Mouse (Mus musculus) testis, adult 2 months (tissue): ENCODE results near the gene Ccdc159. TPM values are rescaled to one million over a fixed set of nuclear protein-coding genes. Genes with fewer than 3 reads are reported as not detected.

ENCODE experiments used
- H3K27ac ChIP-seq: fragments of 200-500 bp; 2 replicates; pipeline ENCODE4 v1.5.1; 2012; ENCODE audit warnings: low read depth, low read length; ENCODE audit not compliant: control insufficient read depth, insufficient read depth
- H3K27me3 ChIP-seq: fragments of 200-500 bp; 2 replicates; pipeline ENCODE4 v1.6.1; 2012; ENCODE audit warnings: mild to moderate bottlenecking, low read length, moderate library complexity; ENCODE audit not compliant: control insufficient read depth, insufficient read depth
- H3K36me3 ChIP-seq: fragments of 200-500 bp; 2 replicates; pipeline ENCODE4 v1.6.1; 2012; ENCODE audit warnings: mild to moderate bottlenecking, low read length; ENCODE audit not compliant: control insufficient read depth, insufficient read depth
- H3K4me1 ChIP-seq: fragments of 200-500 bp; 2 replicates; pipeline ENCODE4 v1.6.1; 2012; ENCODE audit warnings: low read length; ENCODE audit not compliant: control insufficient read depth, insufficient read depth
- H3K4me3 ChIP-seq: fragments of 200-500 bp; 2 replicates; pipeline ENCODE4 v1.5.1; 2012; ENCODE audit warnings: low read depth, mild to moderate bottlenecking, low read length, moderate library complexity, mixed read lengths; ENCODE audit not compliant: control insufficient read depth
- CTCF ChIP-seq: fragments of 200-500 bp; IDR thresholded peaks from 2 replicates; pipeline ENCODE4 v1.5.1; 2012; ENCODE audit warnings: low read depth, mild to moderate bottlenecking, inconsistent platforms, low read length, moderate library complexity; ENCODE audit not compliant: control insufficient read depth, insufficient read depth, insufficient replicate concordance
- POLR2A ChIP-seq: fragments of 200-500 bp; IDR thresholded peaks from 2 replicates; pipeline ENCODE4 v1.6.1; 2012; ENCODE audit warnings: low read depth, mild to moderate bottlenecking, inconsistent platforms, low read length, moderate library complexity; ENCODE audit not compliant: control insufficient read depth
- polyA plus RNA-seq: library from polyadenylated mRNA; depleted of rRNA; stranded (reverse); fragments of >200 nt; gene quantifications from 2 replicates; pipeline ENCODE4 v1.2.3, GENCODE M21; 2012

The Ccdc159 gene
- polyA plus RNA-seq, 1 experiment: 72.0 TPM

DNA sequence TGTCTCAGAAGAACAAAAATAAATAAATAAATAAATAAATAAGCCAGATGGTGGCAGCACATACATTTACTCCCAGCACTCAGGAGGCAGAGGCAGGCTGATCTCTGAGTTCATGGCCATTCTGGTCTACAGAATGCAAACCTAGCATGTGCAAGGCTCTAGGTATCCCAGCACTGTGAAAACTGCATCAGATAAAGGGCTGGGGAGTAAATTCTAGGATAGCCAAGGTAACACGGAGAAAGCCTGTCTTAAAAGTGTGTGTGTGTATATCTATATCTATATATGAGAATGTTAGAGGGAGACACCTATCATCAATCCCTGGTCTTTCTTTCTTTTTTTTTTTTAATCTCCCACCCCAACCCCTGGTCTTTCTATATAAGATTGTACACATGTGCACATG, 1.8 kb upstream of the Ccdc159 start:
- Histone ChIP-seq H3K36me3 (no peaks in the 10 kb centered on the region), H3K4me3 (no peak overlapping the region), H3K27me3 (no peaks in the 10 kb centered on the region), H3K27ac (no peak overlapping the region), H3K4me1 (peaks cover 9% of the 10 kb centered on the region)
- TF ChIP-seq POLR2A (no peak), CTCF (no peak)

DNA sequence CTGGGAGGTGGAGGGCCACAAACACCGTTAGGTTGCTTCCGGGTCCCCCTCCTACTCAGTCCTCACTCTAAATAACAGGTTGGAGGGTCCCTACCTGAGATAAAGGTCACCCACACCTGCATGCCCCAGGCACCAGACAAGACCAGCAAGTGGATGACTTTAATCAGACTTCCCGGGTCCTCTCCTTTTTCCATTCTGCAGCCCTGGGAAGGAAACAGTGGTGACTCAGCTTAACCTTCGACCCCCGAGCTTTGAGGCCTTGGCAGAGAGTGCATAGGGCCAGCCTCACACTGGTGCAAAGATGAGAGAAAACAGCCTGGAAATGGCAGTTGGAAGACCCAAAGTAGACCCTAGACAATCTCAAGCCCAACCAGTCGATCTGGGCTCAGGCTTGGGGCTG, 1.1 kb upstream of the Ccdc159 start:
- H3K36me3 ChIP-seq: no peaks in the 10 kb centered on the region
- H3K27ac ChIP-seq: 0 out of 2 replicates have a peak overlapping the region, but pooled peaks have one; percentile 18
- H3K27me3 ChIP-seq: no peaks in the 10 kb centered on the region
- TF ChIP-seq POLR2A: no peak
- no peak for TF ChIP-seq CTCF
- peaks cover 9% of the 10 kb centered on the region for H3K4me1 ChIP-seq
- peak overlapping the region; percentile 94 for H3K4me3 ChIP-seq

DNA sequence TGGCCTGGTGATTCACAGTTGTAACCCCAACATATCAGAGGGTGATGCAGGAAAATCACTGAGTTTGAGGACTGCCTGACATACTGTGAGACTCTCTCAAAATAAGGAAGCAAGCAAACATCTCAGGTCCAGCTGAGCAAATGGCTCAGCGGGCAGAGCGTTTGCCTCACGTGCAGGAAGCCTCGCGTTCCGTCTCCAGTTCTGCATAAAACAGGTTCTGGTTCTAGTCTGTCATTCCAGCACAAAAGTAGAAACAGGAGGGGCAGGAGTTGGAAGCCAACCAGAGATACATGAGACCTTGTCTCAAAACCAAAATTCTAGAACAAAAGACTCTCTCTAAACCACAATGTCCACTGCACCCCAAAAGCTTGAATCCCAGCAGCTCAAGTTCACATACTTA, 487 bp upstream of the Ccdc159 start:
- peak overlapping the region; percentile 94 for H3K4me3 ChIP-seq
- peaks cover 9% of the 10 kb centered on the region for H3K4me1 ChIP-seq
- no peaks in the 10 kb centered on the region for H3K36me3 ChIP-seq
- TF ChIP-seq CTCF: no peak
- no peaks in the 10 kb centered on the region for H3K27me3 ChIP-seq
- peak overlapping the region; percentile 83 for H3K27ac ChIP-seq

DNA sequence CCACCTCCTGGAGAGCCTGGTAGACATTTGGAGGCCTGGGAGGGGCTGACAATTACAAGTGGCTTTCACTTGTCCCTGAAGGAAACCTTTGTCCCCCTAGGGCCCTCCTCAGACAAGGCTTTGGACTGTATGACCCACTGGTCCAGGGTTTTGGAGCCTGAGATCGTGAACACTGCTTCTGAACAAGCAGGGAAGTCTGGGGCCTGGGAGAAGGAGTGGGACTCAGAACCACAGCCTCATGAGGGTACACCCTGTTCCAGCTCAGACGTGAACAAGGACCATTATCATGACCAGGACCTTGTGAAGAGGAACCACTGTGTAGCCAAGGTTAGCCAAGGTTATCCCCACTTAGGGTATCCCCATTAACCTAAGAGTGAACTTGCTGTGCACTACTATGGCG, 1.9 kb downstream of the Ccdc159 start:
- peaks cover 22% of the 10 kb centered on the region for H3K4me1 ChIP-seq
- peak overlapping the region; percentile 94 for H3K4me3 ChIP-seq
- no peak for TF ChIP-seq POLR2A
- TF ChIP-seq CTCF: no peak
- no peak overlapping the region for H3K27ac ChIP-seq
- no peaks in the 10 kb centered on the region for H3K36me3 ChIP-seq
- H3K27me3 ChIP-seq: no peaks in the 10 kb centered on the region

DNA sequence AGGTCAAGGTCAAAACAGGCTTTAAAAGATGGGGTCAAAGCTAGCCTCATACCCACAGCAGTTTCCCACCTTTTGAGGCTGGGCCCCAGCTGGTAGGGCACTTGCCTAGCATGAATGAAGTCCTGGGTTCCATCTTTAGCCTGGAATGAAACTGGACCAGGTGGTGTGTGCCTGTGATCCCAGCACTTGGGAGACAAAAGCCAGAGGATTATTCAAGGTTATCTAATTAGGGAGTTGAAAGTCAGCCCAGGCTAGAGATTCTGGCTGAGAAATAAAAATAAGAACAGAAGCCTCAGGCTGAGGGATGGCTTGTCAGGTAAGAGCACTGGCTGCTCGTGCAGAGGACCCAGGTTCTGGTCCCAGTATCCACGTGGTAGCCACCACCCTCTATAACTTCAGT, 4.7 kb downstream of the Ccdc159 start:
- Histone ChIP-seq H3K27me3 (no peaks in the 10 kb centered on the region), H3K36me3 (no peaks in the 10 kb centered on the region), H3K4me3 (no peak overlapping the region), H3K4me1 (peaks cover 19% of the 10 kb centered on the region), H3K27ac (no peak overlapping the region)
- TF ChIP-seq CTCF (no peak), POLR2A (no peak)

DNA sequence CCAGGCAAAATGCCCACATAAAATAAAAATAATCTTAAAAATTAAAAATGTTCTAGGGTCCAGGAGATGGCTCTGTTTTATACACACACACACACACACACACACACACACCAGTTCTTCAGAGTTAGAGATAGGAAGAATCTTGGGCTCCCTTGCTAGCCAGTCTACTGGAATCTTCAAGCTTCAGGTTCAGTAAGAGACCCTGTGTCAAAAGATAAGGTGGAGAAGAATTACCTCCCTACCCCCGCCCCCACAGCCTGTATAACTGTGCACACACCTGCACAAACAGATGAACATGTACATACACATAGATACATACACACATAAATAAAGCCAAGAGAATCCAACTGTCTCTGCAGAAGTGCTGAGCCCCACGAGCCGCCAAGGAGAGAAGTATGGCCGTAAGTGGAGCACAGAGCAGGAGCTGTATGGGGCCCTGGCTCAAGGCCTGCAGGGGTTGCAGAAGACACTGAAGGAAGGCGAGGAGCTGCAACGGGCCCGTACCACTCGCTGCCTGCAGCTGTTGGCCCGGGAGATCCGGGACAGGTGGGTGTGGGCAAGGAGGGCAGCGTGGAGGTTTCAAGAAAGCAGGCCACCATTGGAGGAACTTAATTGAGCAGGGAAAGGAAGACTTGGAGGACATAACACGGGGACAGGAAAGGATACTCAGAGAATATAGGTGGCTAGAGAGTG, 5.3 kb downstream of the Ccdc159 start:
- peak overlapping the region; percentile 9; the same call in 1 of the 2 replicates for H3K4me3 ChIP-seq
- no peak overlapping the region for H3K27ac ChIP-seq
- peaks cover 19% of the 10 kb centered on the region for H3K4me1 ChIP-seq
- H3K27me3 ChIP-seq: no peaks in the 10 kb centered on the region
- H3K36me3 ChIP-seq: no peaks in the 10 kb centered on the region
- TF ChIP-seq POLR2A: no peak
- TF ChIP-seq CTCF: no peak

DNA sequence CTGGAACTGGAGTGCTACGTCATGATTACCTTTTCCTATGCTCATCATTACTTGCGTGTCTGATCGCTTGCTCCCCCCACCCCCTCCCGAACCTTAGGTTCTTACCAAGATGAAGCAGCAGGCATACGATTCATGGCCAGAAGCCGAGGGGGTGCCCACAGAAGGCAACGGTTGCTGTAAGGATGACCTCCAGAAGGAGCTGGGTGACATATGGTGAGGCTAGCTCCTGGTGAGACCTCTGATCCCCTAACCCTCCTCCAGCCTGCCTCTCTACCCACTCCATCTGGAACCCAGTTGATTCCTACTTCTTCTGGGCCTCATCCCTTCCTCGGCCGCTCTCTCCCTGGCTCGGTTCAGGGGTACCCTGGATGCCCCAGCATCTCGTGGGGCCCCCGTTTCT, 6.8 kb downstream of the Ccdc159 start:
- Histone ChIP-seq H3K27ac (no peak overlapping the region), H3K27me3 (no peaks in the 10 kb centered on the region), H3K4me3 (no peak overlapping the region), H3K4me1 (peaks cover 18% of the 10 kb centered on the region), H3K36me3 (no peaks in the 10 kb centered on the region)
- TF ChIP-seq CTCF (no peak), POLR2A (no peak)
